Mouse (Mus musculus) ovary, postnatal 36 days (tissue): ENCODE results near the gene Tor1aip2.
"Not testable (repeated sequence)": the region's sequence is repeated elsewhere in the genome, so short reads cannot be mapped to it uniquely, and the experiment has no call there.

Experiments used
- DNase-seq: peaks from one replicate; pipeline ENCODE4 v3.0.0; 2022; ENCODE audit warnings: low spot score, mixed read lengths

The Tor1aip2 gene

DNA sequence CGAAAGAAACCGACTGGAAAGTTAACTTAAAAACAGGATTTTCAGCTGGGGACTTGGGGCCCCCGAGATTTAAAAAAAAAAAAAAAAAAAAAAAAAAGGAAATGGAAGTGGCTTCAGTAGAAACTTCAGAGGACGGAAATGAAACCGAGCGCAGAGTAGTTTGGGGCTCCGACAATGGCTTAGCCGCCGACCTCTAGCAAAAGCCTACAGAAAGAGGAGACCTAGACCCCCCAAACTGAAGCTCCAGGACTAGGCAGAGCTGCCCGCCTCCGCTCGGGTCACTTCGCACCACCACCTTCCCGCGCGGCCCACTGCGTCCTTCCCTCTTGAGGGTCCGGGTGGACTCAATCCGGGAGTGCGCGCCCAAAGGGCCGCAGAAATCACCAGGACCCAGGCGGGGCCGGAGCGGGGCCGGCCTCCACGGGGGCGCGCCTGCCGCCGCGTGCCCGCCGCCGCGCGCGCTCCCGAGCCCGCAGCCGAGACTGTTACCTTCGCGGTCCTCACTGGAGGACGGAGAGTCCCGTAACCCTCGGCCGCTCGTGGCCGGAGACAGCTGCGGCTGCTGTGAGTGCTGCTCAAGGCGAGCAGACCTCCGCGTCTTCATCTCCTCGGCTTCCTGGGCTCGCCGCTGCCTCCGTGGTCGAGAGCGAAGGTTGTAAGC, at the start of gene Tor1aip2:
TSS of gene Tor1aip2 (plus strand) at position 135 of the 661 bp plus-strand sequence.
- peak; percentile 85 for DNase-seq

DNA sequence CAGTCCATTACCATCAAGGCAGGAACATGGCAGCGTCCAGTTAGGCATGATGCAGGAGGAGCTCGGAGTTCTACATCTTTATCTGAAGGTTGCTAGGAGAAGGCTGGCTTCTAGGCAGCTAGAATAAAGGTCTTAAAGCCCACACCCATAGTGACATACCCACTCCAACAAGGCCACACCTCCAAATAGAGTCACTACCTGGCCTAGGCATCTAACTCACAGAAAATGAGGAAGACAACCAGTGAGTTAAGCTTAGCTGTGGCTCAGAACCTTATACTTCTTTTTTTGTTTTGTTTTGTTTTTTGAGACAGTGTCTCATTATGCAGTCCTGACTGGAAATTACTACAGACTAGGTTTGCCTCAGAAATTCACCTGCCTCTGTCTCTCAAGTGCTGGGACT, 47.6 kb upstream of the Tor1aip2 start:
- no peak for DNase-seq

DNA sequence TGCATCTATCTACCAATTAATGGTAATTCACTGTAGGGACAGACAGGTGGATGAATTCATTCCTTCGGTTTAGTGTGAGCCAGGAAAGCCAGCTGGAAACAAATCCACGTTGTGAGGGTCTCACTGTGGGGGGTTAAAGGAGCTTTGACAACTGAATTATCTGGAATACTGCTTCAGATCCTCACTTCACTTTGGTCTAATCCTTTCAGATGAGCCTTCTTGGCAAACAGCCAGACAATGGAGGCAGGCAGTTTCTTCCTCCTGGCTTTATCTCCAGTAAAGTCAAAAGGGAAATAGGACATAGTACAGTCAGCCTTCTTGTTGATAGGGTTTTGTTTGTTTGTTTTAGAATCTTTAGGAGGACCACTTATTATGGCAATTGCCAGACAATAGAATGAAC, 45.8 kb upstream of the Tor1aip2 start:
- DNase-seq, result no peak

DNA sequence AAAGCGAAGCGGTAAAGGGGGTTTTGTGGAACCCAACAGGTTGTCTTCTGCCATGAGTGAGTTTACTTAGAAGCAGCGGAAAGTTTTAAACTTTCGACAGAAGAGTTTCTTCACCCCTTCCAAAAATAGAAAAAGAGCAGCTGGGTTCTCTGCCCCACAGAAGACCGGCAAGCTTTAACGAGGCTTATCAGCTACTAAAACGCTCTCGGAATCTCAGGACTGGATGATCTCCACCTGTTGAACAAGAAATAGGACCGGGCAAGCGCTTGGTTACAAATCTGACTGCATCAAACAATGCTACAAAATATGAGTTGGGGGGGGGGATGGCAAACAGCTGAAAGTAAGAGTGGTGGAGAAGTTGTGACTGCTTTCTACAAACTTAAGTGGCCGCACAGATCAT, 44.8 kb upstream of the Tor1aip2 start:
- DNase-seq, result no peak

DNA sequence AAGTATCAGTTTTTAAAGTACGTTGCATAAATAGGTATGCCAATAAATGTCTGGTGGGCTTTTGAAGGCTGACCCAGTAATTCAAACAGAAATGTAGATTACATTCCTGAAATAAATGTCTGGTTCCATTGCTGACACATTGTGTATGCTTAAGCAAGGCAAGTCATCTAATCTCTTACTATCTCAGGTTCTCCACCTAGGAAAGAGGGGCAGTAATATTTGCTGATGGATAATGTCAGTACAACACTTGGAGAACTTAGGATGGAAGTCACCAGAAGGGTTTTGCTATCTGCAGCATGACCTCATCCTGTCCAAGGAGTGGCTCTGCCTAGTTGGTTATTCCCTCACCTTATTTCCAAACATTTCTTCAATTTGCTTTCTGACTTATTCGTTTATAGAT, 40.7 kb upstream of the Tor1aip2 start:
- no peak for DNase-seq

DNA sequence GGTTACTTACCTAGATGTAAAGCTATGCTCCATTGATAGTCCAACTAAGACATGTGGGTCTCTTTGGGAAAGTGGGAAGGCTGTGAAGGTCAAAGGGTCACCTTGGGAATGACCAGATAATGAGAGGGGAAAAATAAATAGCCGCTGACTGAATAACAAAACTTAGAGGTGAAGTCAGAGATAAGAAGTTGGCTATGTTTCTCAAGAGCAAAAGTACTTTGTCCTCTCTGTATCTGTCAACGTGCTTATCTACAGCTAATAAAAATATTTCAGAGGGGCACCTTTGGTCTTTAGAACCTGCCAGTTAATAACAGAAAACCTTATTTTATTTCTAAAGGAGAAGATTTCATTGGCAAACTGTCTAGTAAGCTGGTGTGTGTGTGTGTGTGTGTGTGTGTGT, 39.6 kb upstream of the Tor1aip2 start:
- DNase-seq, result no peak

DNA sequence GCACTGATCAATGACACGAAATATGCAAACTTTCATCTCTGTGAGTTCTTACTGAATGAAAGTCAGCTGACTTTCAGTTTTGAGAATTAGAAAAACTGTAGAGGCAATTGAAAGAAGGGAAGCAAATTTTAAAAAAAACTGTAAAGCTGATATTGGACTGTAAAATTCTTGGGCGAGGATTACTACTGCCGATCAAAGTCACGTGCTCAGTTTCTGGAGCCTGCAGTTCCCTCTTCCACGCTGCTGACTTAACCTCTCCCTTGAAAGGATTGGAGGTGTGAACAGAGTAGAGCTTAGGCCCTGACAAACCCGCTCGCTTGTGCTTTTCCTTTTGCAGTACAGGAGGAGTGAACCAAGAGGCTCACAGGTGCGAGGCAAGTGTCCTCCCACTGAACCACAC, 32.8 kb upstream of the Tor1aip2 start:
- no peak for DNase-seq

DNA sequence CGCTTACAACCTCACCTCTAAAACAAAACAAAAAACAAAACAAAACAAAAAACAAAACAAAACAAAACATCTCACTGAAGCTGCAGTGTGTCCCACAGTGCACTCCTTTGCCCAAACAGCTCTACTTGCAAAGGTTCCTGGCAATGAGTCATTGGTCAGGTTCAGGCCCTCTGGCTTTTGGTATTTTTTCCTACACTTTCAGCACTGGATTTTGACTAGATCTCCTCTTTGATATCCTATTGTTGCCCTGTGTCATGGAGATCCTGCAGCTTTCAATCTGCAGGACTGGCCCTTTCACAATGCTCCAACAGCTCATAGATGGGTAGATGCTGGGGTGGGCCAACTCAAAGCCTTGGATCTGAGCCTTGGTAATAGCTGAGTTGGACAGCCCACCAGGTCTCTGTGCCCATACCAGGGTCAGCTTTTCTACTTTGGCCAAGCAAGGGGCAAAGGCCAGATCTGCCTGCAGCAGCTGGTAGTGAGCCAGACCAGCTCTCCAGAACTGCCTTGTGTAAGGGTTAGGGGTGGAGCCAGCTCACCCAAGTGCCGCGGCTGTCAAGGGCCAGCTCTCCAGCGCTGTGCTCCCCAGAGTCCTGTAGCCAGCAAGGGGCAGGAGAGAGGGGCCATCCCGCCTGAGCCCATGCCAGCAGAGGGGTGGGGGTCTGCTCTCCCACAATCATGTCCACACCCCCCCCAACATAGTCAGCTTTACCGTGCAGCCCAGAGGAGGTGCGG, 31.8 kb upstream of the Tor1aip2 start:
- peak; percentile 20 for DNase-seq

DNA sequence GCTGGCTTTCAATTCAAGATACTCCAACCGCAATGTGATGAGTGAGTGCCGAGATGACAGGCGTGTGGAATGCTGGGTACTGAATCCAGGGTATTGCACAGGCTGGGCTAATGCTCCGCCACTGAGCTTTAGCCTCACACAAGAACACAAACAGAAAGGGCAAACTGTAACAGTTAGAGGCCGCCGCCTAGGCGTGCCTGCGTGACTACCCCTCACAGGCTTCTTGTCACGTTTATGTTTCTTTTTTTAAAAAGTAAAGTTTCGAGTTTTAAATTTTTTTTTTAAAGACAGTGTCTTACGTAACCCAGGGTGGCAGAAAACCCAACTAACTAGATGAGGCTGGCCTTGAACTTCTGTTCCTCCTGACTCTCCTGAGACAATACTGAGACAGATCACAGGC, 29.3 kb upstream of the Tor1aip2 start:
- no peak for DNase-seq

DNA sequence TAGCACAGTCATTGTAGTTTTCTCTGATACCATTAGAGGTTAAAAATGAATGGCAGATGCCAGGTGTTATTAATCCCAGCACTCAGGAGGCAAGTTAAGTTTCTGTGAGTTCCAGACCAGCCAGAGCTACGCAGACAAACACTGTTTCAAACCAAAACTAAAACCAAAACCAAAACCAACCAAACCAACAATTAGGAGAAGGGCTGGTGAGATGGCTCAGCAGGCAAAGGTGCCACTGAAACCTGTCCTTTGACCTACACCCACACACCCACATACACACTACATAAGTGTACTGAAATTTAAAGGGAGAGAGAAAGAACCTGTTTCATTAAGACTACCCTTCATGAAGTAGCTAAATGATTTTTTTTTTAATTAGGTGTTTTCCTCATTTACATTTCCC, 26.2 kb upstream of the Tor1aip2 start:
- DNase-seq, result no peak

DNA sequence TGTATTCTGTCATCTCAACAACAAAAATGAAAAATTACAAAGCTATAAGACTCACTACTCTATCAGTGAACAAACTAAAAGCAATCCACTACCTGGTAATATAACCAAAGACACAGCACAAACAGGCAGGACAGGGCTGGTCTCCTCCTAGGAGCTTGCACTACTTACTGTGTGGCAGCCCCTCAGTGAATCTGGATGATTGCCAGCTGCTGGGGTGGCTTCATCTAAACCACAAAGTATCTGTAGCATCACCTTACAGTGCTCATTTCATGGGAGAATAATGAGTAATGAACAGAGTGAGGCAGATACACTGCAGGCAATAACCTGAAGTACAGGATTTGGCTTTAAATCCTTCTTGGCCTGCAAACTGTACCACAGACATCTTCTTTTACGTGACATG, 15.4 kb upstream of the Tor1aip2 start:
- no peak for DNase-seq

DNA sequence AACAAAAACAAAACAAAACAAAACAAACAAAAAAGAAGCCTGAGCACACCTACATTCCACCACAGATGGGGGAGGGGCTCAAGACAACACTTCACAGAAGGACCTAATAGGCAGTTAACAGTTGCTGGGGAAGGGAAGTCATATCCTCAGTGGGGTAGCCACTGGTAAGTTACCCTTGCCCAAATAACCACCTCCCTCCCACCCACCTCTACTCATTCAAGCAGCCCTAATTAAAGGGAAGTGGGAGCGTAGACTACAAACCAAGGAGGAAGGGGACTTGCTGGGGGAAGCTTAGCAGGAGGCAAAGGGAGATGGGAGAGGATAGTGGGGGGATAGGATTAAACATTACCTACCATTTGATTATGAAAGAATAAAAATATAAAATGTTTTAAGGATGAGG, 14.8 kb upstream of the Tor1aip2 start:
- DNase-seq, result no peak

DNA sequence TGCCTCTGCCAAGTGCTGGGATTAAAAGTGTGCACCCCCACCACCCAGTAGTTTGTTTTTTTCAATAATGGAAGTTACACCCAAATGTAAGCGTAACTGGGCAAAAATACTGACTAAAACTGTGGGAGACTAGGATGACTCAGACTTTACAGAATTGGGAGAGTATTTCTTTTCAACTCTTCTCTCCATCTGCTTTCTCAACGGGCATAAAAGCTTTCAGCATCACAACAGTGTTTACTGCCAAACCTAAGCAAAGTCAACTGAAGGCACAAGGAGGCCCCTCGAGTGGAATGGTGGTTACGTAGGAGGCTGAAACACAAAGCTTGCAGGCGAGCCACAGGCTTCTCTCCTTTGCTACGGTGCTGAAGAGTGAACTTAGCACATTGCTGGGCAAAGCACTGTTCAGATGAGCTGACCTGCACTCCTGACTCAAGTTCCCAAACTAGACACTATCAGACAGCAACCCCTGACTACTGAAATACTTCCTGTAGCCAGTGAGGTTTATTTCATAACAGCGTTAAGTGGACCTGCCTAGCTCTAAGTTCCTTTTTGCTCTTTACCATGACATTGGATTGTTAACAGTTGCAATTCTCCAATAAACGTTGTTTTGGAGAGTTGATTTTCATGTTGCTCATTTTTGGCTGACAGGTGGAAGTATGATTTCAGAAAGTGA, 10.2 kb upstream of the Tor1aip2 start:
- no peak for DNase-seq

DNA sequence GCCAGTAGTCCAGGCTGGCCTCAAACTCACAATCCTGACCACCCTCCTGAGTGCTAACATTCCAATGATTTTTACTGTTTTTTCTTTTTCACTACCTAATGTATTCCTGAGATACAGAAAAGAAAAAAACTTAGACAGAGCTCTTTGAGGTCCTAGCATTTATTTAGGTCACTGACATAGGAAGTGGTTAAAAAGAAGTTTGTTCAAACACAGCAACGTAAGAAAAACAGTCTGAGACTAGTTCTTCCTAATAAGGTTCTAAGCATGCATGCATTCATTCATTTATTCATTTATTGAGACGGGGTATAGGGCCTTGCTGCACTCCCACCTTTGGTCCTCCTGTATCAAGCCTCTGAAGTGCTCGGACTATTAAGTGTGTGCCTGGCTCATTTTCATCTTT, 7.4 kb upstream of the Tor1aip2 start:
- no peak for DNase-seq

DNA sequence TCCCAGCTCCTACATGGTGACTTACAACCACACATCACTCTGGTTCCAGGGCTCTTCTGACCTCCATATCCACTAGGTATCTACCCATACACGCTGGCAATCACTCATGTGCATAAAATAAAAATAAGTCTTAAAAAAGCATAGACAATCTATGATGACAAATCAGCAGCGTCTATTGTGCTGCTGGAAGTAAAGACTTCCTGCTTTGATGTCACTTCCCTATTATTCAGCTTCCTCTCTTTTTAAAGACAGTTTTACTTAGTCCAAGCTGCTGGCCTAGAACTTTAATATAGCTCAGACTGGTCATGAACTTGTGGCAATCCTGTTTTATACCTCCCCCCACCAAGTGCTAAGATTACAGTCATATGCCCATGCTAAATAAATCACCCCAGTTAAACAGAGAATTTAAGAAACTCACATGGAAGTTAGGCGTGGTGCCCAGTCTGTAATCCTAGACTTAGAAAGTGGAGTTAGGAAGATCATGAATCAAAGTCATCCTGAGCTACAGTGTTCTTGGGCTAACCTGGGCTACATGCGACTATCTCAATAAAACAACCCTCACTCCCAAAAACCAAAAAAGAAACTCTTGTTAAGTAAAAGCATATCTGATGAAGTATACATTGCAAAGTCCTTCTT, 6.7 kb upstream of the Tor1aip2 start:
- no peak for DNase-seq

DNA sequence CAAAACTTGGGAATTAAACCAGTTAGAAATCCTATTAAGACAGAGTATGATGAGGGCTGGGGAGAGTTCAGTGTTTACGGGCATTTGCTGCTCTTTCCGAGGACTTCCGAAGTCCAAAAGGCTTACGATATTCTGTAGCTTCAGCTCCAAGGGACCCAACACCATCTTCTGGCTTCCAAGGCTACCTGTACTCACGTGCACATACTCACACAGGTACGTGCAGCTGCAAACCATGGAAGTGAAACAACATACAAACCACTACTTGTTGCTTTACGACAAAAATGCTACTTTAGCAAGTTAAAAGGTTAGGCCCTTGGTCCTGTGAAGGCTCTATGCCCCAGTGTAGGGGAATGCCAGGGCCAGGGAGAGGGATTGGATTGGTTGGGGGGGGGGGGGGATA, 1.3 kb upstream of the Tor1aip2 start:
- no peak for DNase-seq

DNA sequence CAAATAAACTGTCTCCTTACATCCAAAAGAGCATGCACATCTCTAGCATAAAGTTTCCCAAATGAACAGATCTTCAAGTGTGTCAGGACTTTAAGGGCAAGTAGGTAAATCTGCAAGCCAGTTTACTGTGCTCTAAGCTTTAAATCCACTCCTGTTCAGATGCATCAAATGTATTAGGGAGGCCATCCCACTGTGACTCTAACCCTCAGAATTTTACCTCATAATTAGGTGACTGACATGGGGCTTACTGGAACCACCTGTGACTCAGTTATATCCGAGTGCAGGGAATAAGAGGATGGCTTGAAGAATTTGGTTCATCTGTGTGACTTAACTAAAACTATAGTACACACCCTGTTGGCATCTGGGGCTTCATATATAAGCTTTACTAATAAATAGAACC, 542 bp upstream of the Tor1aip2 start:
- DNase-seq, result no peak

DNA sequence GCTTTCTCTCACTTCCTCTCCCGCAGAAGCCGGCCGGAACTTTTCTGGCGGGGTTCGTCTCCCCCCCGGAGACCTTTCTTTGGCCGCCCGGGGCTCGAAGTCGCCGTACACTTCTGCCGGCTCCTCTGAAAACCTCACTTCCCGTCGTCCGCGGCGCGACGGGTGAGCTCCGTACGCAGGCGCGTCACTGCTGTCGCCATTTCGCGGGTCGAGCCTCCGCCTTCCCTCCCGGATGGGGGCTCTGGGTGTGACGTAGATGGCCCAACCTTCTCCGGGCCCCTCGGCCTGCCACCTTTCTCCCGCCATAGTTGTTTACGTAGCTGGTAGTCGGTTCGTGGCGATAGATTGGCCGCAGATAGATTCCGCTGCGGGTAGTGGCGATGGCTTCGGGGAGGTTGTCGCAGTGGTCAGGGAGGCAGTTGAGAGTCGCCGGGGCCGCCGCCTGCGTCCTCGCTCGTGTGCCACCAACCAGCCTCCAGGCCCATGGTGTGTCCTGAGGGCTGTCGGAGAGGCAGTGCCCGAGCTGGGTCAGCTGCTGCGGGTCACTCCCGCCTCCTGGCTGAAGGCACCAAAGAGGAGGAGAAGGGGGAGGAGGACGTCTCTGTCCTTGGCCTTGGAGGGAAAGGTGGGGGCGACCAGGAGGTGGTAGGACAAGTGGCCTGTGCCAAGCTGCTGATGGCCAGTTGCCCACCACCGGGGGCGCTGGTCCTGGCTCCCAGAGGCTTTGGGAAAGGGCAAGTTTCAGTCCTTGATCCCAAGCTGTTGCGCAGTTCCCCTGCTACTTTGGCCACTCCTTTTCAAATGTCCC, 931 bp downstream of the Tor1aip2 start, which contains the start of gene Tor1aip1:
TSS of gene Tor1aip1 (minus strand) at position 551 of the 808 bp plus-strand sequence.
- peak; percentile 98 for DNase-seq

DNA sequence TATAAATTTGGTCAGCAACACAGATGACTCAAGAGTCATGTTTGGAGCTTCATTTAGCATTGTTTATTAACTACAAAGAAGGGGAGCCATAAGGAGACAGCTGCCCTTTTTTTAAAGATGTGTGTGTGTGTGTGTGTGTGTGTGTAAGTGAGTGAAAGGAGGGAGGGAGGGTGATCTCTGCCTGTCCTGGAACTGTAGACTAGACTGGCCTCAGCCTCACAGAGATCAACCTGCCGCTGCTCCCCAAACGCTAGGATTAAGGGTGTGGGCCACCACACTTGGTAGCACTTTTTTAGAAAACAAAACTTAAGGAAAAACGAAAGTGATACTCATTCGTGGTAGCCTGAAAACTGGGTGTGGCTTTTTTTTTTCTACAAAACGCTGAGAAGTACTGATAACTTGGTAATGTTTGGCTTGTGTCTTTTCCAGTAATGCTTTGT, 2.0 kb downstream of the Tor1aip2 start:
- peak; percentile 13 for DNase-seq

DNA sequence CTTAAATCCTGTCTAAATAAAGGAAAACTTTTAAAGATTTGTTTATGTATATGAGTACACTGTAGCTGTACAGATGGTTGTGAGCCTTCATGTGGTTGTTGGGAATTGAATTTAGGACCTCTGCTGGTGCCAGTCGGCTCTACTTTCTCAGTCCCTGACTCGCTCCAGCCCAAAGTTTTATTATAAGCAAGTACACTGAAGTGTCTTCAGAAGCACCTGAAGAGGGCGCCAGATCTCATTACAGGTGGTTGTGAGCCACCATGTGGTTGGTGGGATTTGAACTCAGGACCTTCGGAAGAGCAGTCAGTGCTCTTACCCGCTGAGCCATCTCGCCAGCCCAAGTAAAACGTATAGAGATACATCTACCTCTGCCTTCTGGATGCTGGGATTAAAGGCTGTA, 4.8 kb downstream of the Tor1aip2 start:
- DNase-seq, result not testable (repeated sequence)

DNA sequence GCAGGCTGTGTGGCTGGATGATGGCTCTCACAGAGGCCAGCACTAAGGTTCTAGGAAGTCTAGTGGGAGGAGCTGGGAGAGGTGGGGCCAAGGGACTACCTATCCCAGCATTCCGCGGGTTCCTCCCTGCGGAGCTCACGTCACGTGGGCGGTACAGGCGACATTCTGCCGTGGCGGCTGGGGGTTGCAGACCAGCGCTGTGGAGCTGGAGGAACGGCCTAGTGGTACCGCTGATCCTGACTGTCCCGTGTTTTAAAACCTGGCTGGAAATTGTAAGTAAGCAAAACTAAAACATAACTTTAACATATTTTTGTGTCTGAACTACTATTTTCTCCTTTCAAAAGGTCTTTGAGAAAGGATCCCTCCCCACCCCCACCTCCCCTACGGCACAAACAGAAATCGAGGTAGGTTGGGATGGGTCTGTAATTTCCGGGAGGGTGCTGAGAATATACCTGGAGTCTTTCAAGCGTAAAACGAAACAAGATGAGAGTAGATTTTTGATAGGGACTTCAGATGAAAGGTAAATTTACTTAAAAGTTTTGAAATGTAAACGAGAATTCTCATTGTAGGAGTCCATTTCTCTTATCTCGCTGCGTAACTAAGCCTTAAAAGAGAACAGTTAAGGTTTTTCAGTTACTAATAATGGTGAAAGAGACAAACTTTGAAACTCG, 5.7 kb downstream of the Tor1aip2 start:
- peak; percentile 86 for DNase-seq
